Mouse (Mus musculus) heart, postnatal 0 days (tissue): ENCODE data around the gene Kcnf1. TPM values are rescaled to one million over a fixed set of nuclear protein-coding genes. Genes with fewer than 3 reads are reported as not detected.

Experiments
- ATAC-seq: fragments of 200-750 bp; cut with Nextera tagmentation; 2 replicates; pipeline ENCODE4 v1.8.0; 2017; ENCODE audit warnings: low read depth, moderate number of reproducible peaks, moderate library complexity; ENCODE audit not compliant: insufficient read depth
- DNase-seq: peaks from one replicate; pipeline ENCODE4 v3.0.0-alpha.2; 2016; ENCODE audit warnings: low spot score
- H3K27ac ChIP-seq: fragments of 300-500 bp; sonication (generic); 2 replicates; pipeline ENCODE4 v1.5.1; 2014; ENCODE audit warnings: low read depth, mild to moderate bottlenecking
- H3K27me3 ChIP-seq: fragments of 300-500 bp; sonication (generic); 2 replicates; pipeline ENCODE4 v1.6.1; 2014; ENCODE audit warnings: low read length, mixed read lengths; ENCODE audit not compliant: control insufficient read depth, insufficient read depth
- H3K36me3 ChIP-seq: fragments of 300-500 bp; sonication (generic); replicated peaks from 2 replicates; pipeline ENCODE4 v1.6.1; 2014; ENCODE audit warnings: low read length, mixed read lengths; ENCODE audit not compliant: control insufficient read depth, insufficient read depth
- H3K4me1 ChIP-seq: fragments of 300-500 bp; sonication (generic); 2 replicates; pipeline ENCODE4 v1.6.1; 2014; ENCODE audit warnings: antibody characterized with exemption; ENCODE audit not compliant: control insufficient read depth, insufficient read depth
- H3K4me2 ChIP-seq: fragments of 300-500 bp; sonication (generic); 2 replicates; pipeline ENCODE4 v1.6.1; 2014; ENCODE audit warnings: low read depth, mild to moderate bottlenecking, low read length, moderate library complexity
- H3K4me3 ChIP-seq: fragments of 300-500 bp; sonication (generic); 2 replicates; pipeline ENCODE4 v1.5.1; 2014; ENCODE audit warnings: low read depth, low read length
- H3K9ac ChIP-seq: fragments of 300-500 bp; sonication (generic); replicated peaks from 2 replicates; pipeline ENCODE4 v1.6.1; 2014; ENCODE audit warnings: low read depth, low read length, mixed read lengths
- H3K9me3 ChIP-seq: fragments of 300-500 bp; sonication (generic); replicated peaks from 2 replicates; pipeline ENCODE4 v1.6.1; 2016; ENCODE audit warnings: low read length; ENCODE audit not compliant: control insufficient read depth
- CTCF ChIP-seq: IDR thresholded peaks from 2 replicates; pipeline ENCODE4 v1.5.1; 2016; ENCODE audit warnings: antibody characterized with exemption, control low read depth, low read depth
- EP300 ChIP-seq: IDR thresholded peaks from 2 replicates; pipeline ENCODE4 v1.6.1; 2016; ENCODE audit warnings: antibody characterized with exemption, low read depth
- WGBS: fragments of 180-500 bp; shearing (Covaris S2); extraction: QIAGEN DNeasy Blood & Tissue Kit; methylation state at CpG from one replicate; pipeline ENCODE4 v1.1.7; 2014; 5-methylcytosine and 5-hydroxymethylcytosine counted together
- polyA plus RNA-seq: library from polyadenylated mRNA; unstranded; fragments of >200 nt; fragmentation: Nextera tagmentation; extraction: Ambion mirVana; gene quantifications from 2 replicates; pipeline ENCODE4 v1.2.1, GENCODE M21; 2015
- total RNA-seq: library from RNA; depleted of rRNA; stranded (reverse); fragments of >200 nt; gene quantifications from 2 replicates; pipeline ENCODE4 v1.2.3, GENCODE M21; 2014; ENCODE audit warnings: low replicate concordance

Gene Kcnf1
- total and polyA plus RNA-seq, 2 experiments from 2014 or later = 0.12 to 2.3 TPM

GRCm38 (mm10) chr12:17192887-17193286 is 16.2 kb upstream of the Kcnf1 start:
- no peaks in the 10 kb centered on the region for H3K9me3 ChIP-seq
- no peak overlapping the region for H3K4me2 ChIP-seq
- H3K4me3 ChIP-seq = no peak overlapping the region
- no peak for ATAC-seq
- no peaks in the 10 kb centered on the region for H3K36me3 ChIP-seq
- H3K9ac ChIP-seq = no peak overlapping the region
- WGBS = 88% methylated on average over 2 of the region's 2 CpGs
- H3K4me1 ChIP-seq = no peaks in the 10 kb centered on the region
- DNase-seq = no peak
- TF ChIP-seq EP300 (no peak), CTCF (no peak)
- no peaks in the 10 kb centered on the region for H3K27me3 ChIP-seq
- H3K27ac ChIP-seq = no peak overlapping the region

- no peak overlapping the region for H3K4me3 ChIP-seq
- no peaks in the 10 kb centered on the region for H3K27me3 ChIP-seq
- no peak overlapping the region for H3K9ac ChIP-seq
- H3K4me1 ChIP-seq = no peaks in the 10 kb centered on the region; the same call in 1 of the 2 replicates
- H3K9me3 ChIP-seq = no peaks in the 10 kb centered on the region
- H3K27ac ChIP-seq = peak overlapping the region; percentile 54
- peak; percentile 88 for ATAC-seq
- H3K4me2 ChIP-seq = peak overlapping the region; percentile 25; the same call in 1 of the 2 replicates
- H3K36me3 ChIP-seq = no peaks in the 10 kb centered on the region
- TF ChIP-seq EP300 (no peak), CTCF (no peak)
- DNase-seq = peak; percentile 66
- WGBS = 8% methylated on average over 7 of the region's 7 CpGs
These were observed 7.7 kb upstream of the Kcnf1 start for GRCm38 (mm10) chr12:17184303-17184775.

GRCm38 (mm10) chr12:17183788-17184187 is 7.1 kb upstream of the Kcnf1 start:
- Histone ChIP-seq H3K4me2 (no peak overlapping the region), H3K36me3 (no peaks in the 10 kb centered on the region), H3K4me3 (no peak overlapping the region), H3K9ac (no peak overlapping the region), H3K4me1 (no peaks in the 10 kb centered on the region; the same call in 1 of the 2 replicates), H3K27ac (no peak overlapping the region), H3K9me3 (no peaks in the 10 kb centered on the region), H3K27me3 (no peaks in the 10 kb centered on the region)
- DNase-seq (no peak), ATAC-seq (no peak)
- no peak for TF ChIP-seq EP300
- TF ChIP-seq CTCF = no peak
- WGBS = 44% methylated on average over 10 of the region's 10 CpGs

- H3K4me3 ChIP-seq = peak overlapping the region; percentile 47
- H3K27me3 ChIP-seq = peaks cover 38% of the 10 kb centered on the region
- no peak overlapping the region for H3K27ac ChIP-seq
- WGBS = 1% methylated on average over 54 of the region's 54 CpGs
- ATAC-seq (peak; percentile 41; the same call in 1 of the 2 replicates), DNase-seq (peak; percentile 16)
- H3K9ac ChIP-seq = 0 out of 2 replicates have a peak overlapping the region, but pooled peaks have one; percentile 30
- H3K4me2 ChIP-seq = peak overlapping the region; percentile 81
- no peak for TF ChIP-seq EP300
- TF ChIP-seq CTCF = peak; percentile 35
- H3K36me3 ChIP-seq = no peaks in the 10 kb centered on the region
- peaks cover 9% of the 10 kb centered on the region for H3K4me1 ChIP-seq
- H3K9me3 ChIP-seq = no peaks in the 10 kb centered on the region
These were observed 489 bp downstream of the Kcnf1 start for GRCm38 (mm10) chr12:17176041-17176756.

- ATAC-seq (no peak), DNase-seq (no peak)
- 6% methylated on average over 25 of the region's 25 CpGs for WGBS
- Histone ChIP-seq H3K4me3 (peak overlapping the region; percentile 47), H3K9ac (no peak overlapping the region), H3K27ac (no peak overlapping the region), H3K27me3 (peaks cover 38% of the 10 kb centered on the region), H3K9me3 (no peaks in the 10 kb centered on the region), H3K36me3 (no peaks in the 10 kb centered on the region), H3K4me2 (peak overlapping the region; percentile 81), H3K4me1 (peaks cover 9% of the 10 kb centered on the region)
- TF ChIP-seq CTCF = no peak
- TF ChIP-seq EP300 = no peak
These were observed 1.1 kb downstream of the Kcnf1 start for GRCm38 (mm10) chr12:17175531-17175951.
